Mouse (Mus musculus) heart, postnatal 25 days (tissue): ENCODE measurements around the gene Plpp1. TPM values are rescaled to one million over a fixed set of nuclear protein-coding genes. Genes with fewer than 3 reads are reported as not detected.

Source experiments
- total RNA-seq, 2 experiments: library from RNA; stranded (reverse); gene quantifications; 2 replicates each; pipeline ENCODE4 v1.2.3; 2021

The Plpp1 gene
- total RNA-seq, 2 experiments from 2014 or later = 59.4 to 63.6 TPM

Other genes with a start within 250 kb of the Plpp1 start
- gene Il31ra, start 206.4 kb upstream of the Plpp1 start, total RNA-seq = not detected
- gene Ddx4, start 148.3 kb upstream of the Plpp1 start, total RNA-seq = not detected
- 10 to 100 TPM in 1 of 2 experiments, 1 to 10 TPM in 1; 8.6 to 10.6 TPM for gene Slc38a9, start 140.0 kb upstream of the Plpp1 start, total RNA-seq
- 10 to 100 TPM; 26.0 to 26.5 TPM for gene Mtrex, start 126.6 kb downstream of the Plpp1 start, total RNA-seq
- 10 to 100 TPM; 13.1 to 13.2 TPM for gene Dhx29, start 126.7 kb downstream of the Plpp1 start, total RNA-seq
- gene Ccno, start 187.0 kb downstream of the Plpp1 start, total RNA-seq = under 1 TPM in 1 of 2 experiments, not detected in 1; 0.26 TPM
- gene Mcidas, start 193.1 kb downstream of the Plpp1 start, total RNA-seq = not detected
- gene Cdc20b, start 234.3 kb downstream of the Plpp1 start, total RNA-seq = not detected
- gene Gpx8, start 245.6 kb downstream of the Plpp1 start, total RNA-seq = 10 to 100 TPM; 37.7 to 41.6 TPM